Mouse (Mus musculus): ENCODE results near the gene Uchl1.

Gene Uchl1

GRCm38 (mm10) chr5:66707859-66708258 lies 32.0 kb downstream of the Uchl1 start:
- in situ Hi-C loops (cut with MboI, MseI): no loop called here

GRCm38 (mm10) chr5:66710445-66711019 lies 34.6 kb downstream of the Uchl1 start:
- in situ Hi-C loops (cut with MboI, MseI): no loop called here

GRCm38 (mm10) chr5:66712801-66713200 lies 36.9 kb downstream of the Uchl1 start:
- in situ Hi-C loops (cut with MboI, MseI): no loop called here

GRCm38 (mm10) chr5:66715498-66715931 lies 39.6 kb downstream of the Uchl1 start:
- in situ Hi-C loops (cut with MboI, MseI): no loop called here

GRCm38 (mm10) chr5:66717931-66718330 lies 42.0 kb downstream of the Uchl1 start:
- in situ Hi-C loops (cut with MboI, MseI): no loop called here

- in situ Hi-C loops (cut with MboI, MseI): no loop called here
Observed at GRCm38 (mm10) chr5:66718413-66718812, 42.5 kb downstream of the Uchl1 start.

GRCm38 (mm10) chr5:66718880-66719279 lies 43.0 kb downstream of the Uchl1 start:
- in situ Hi-C loops (cut with MboI, MseI): no loop called here

- in situ Hi-C loops (cut with MboI, MseI): loop anchor here (10.0 kb wide), 1 partner anchor 494 kb away; no protein-coding TSS in a partner anchor
Observed at GRCm38 (mm10) chr5:66720921-66721320, 45.0 kb downstream of the Uchl1 start.

GRCm38 (mm10) chr5:66722586-66722985 lies 46.7 kb downstream of the Uchl1 start:
- in situ Hi-C loops (cut with MboI, MseI): loop anchor here (10.0 kb wide), 1 partner anchor 492 kb away; no protein-coding TSS in a partner anchor

- in situ Hi-C loops (cut with MboI, MseI): loop anchor here (10.0 kb wide), 1 partner anchor 492 kb away; no protein-coding TSS in a partner anchor
Observed at GRCm38 (mm10) chr5:66723037-66723436, 47.1 kb downstream of the Uchl1 start.

- in situ Hi-C loops (cut with MboI, MseI): loop anchor here (10.0 kb wide), 1 partner anchor 491 kb away; no protein-coding TSS in a partner anchor
Observed at GRCm38 (mm10) chr5:66723626-66724025, 47.7 kb downstream of the Uchl1 start.

- in situ Hi-C loops (cut with MboI, MseI): loop anchor here (10.0 kb wide), 1 partner anchor 485 kb away; no protein-coding TSS in a partner anchor
Observed at GRCm38 (mm10) chr5:66729306-66729705, 53.4 kb downstream of the Uchl1 start.

- in situ Hi-C loops (cut with MboI, MseI): no loop called here
Observed at GRCm38 (mm10) chr5:66730621-66731301, 54.9 kb downstream of the Uchl1 start.

- in situ Hi-C loops (cut with MboI, MseI): no loop called here
Observed at GRCm38 (mm10) chr5:66731302-66731697, 55.4 kb downstream of the Uchl1 start.

GRCm38 (mm10) chr5:66733556-66733955 lies 57.7 kb downstream of the Uchl1 start:
- in situ Hi-C loops (cut with MboI, MseI): no loop called here

Data from regulatory T cell (primary cell).